Mouse (Mus musculus): ENCODE data around the gene Ppp5c. TPM values are rescaled to one million over a fixed set of nuclear protein-coding genes. Genes with fewer than 3 reads are reported as not detected.

Gene Ppp5c
- polyA plus RNA-seq, 1 experiment, result 70.5 TPM

- TF ChIP-seq POLR2A (IDR thresholded peaks at IDR 0.05; ENCODE audit: borderline replicate concordance, control insufficient read depth, low read depth, low read length) (no peak), CTCF (IDR thresholded peaks at IDR 0.05; ENCODE audit: control insufficient read depth, insufficient read depth, low read length) (no peak)
- H3K4me3 ChIP-seq (replicated peaks; ENCODE audit: control insufficient read depth, low read depth, low read length), result no peak overlapping the region
- H3K27ac ChIP-seq (ENCODE audit: control insufficient read depth, insufficient read depth, low read depth, low read length, poor library complexity), result no peak overlapping the region
- no peaks in the 10 kb centered on the region for H3K4me1 ChIP-seq (ENCODE audit: control insufficient read depth, insufficient read depth, low read length)
- 77% methylated on average over 5 of the region's 5 CpGs for WGBS
Measured at GRCm38 (mm10) chr7:17047041-17047682, 19.4 kb upstream of the Ppp5c start.

GRCm38 (mm10) chr7:17045743-17046142 lies 18.0 kb upstream of the Ppp5c start:
- no peak overlapping the region for H3K27ac ChIP-seq (ENCODE audit: control insufficient read depth, insufficient read depth, low read depth, low read length, poor library complexity)
- WGBS, result 66% methylated on average over 1 of the region's 1 CpGs
- H3K4me1 ChIP-seq (ENCODE audit: control insufficient read depth, insufficient read depth, low read length), result no peaks in the 10 kb centered on the region

GRCm38 (mm10) chr7:17039373-17039772 lies 11.6 kb upstream of the Ppp5c start:
- no peak for TF ChIP-seq CTCF (IDR thresholded peaks at IDR 0.05; ENCODE audit: control insufficient read depth, insufficient read depth, low read length)
- TF ChIP-seq POLR2A (IDR thresholded peaks at IDR 0.05; ENCODE audit: borderline replicate concordance, control insufficient read depth, low read depth, low read length), result no peak
- 82% methylated on average over 7 of the region's 7 CpGs for WGBS

More at GRCm38 (mm10) chr7:17045743-17046142, 18.0 kb upstream of the Ppp5c start:
- H3K4me3 ChIP-seq (replicated peaks; ENCODE audit: control insufficient read depth, low read depth, low read length), result no peak overlapping the region
- no peak for TF ChIP-seq POLR2A (IDR thresholded peaks at IDR 0.05; ENCODE audit: borderline replicate concordance, control insufficient read depth, low read depth, low read length)
- no peak for TF ChIP-seq CTCF (IDR thresholded peaks at IDR 0.05; ENCODE audit: control insufficient read depth, insufficient read depth, low read length)

GRCm38 (mm10) chr7:17038018-17038695 lies 10.4 kb upstream of the Ppp5c start:
- H3K27ac ChIP-seq (ENCODE audit: control insufficient read depth, insufficient read depth, low read depth, low read length, poor library complexity), result no peak overlapping the region
- no peak overlapping the region for H3K4me3 ChIP-seq (replicated peaks; ENCODE audit: control insufficient read depth, low read depth, low read length)
- 86% methylated on average over 9 of the region's 9 CpGs for WGBS
- TF ChIP-seq CTCF (IDR thresholded peaks at IDR 0.05; ENCODE audit: control insufficient read depth, insufficient read depth, low read length), result no peak
- no peak for TF ChIP-seq POLR2A (IDR thresholded peaks at IDR 0.05; ENCODE audit: borderline replicate concordance, control insufficient read depth, low read depth, low read length)
- no peaks in the 10 kb centered on the region for H3K4me1 ChIP-seq (ENCODE audit: control insufficient read depth, insufficient read depth, low read length)

More at GRCm38 (mm10) chr7:17039373-17039772, 11.6 kb upstream of the Ppp5c start:
- Histone ChIP-seq H3K27ac (ENCODE audit: control insufficient read depth, insufficient read depth, low read depth, low read length, poor library complexity) (no peak overlapping the region), H3K4me3 (replicated peaks; ENCODE audit: control insufficient read depth, low read depth, low read length) (no peak overlapping the region), H3K4me1 (ENCODE audit: control insufficient read depth, insufficient read depth, low read length) (no peaks in the 10 kb centered on the region)

GRCm38 (mm10) chr7:17030239-17030638 lies 2.5 kb upstream of the Ppp5c start:
- Histone ChIP-seq H3K27ac (ENCODE audit: control insufficient read depth, insufficient read depth, low read depth, low read length, poor library complexity) (no peak overlapping the region), H3K4me3 (replicated peaks; ENCODE audit: control insufficient read depth, low read depth, low read length) (no peak overlapping the region), H3K4me1 (ENCODE audit: control insufficient read depth, insufficient read depth, low read length) (peaks cover 7% of the 10 kb centered on the region)
- TF ChIP-seq POLR2A (IDR thresholded peaks at IDR 0.05; ENCODE audit: borderline replicate concordance, control insufficient read depth, low read depth, low read length) (no peak), CTCF (IDR thresholded peaks at IDR 0.05; ENCODE audit: control insufficient read depth, insufficient read depth, low read length) (no peak)
- WGBS, result 64% methylated on average over 7 of the region's 7 CpGs

- Histone ChIP-seq H3K27ac (ENCODE audit: control insufficient read depth, insufficient read depth, low read depth, low read length, poor library complexity) (no peak overlapping the region), H3K4me3 (replicated peaks; ENCODE audit: control insufficient read depth, low read depth, low read length) (no peak overlapping the region), H3K4me1 (ENCODE audit: control insufficient read depth, insufficient read depth, low read length) (peaks cover 10% of the 10 kb centered on the region)
- TF ChIP-seq POLR2A (IDR thresholded peaks at IDR 0.05; ENCODE audit: borderline replicate concordance, control insufficient read depth, low read depth, low read length) (no peak), CTCF (IDR thresholded peaks at IDR 0.05; ENCODE audit: control insufficient read depth, insufficient read depth, low read length) (no peak)
- 84% methylated on average over 7 of the region's 7 CpGs for WGBS
Measured at GRCm38 (mm10) chr7:17028923-17029322, 1.2 kb upstream of the Ppp5c start.

GRCm38 (mm10) chr7:17026710-17027587 lies 775 bp downstream of the Ppp5c start:
- H3K27ac ChIP-seq (ENCODE audit: control insufficient read depth, insufficient read depth, low read depth, low read length, poor library complexity), result peak overlapping the region; percentile 74
- under 1% methylated on average over 24 of the region's 24 CpGs for WGBS
- H3K4me1 ChIP-seq (ENCODE audit: control insufficient read depth, insufficient read depth, low read length), result peaks cover 15% of the 10 kb centered on the region
- TF ChIP-seq CTCF (IDR thresholded peaks at IDR 0.05; ENCODE audit: control insufficient read depth, insufficient read depth, low read length), result peak; percentile 45; the same call in 1 of the 2 replicates
- no peak for TF ChIP-seq POLR2A (IDR thresholded peaks at IDR 0.05; ENCODE audit: borderline replicate concordance, control insufficient read depth, low read depth, low read length)
- H3K4me3 ChIP-seq (replicated peaks; ENCODE audit: control insufficient read depth, low read depth, low read length), result peak overlapping the region; percentile 86
